Mouse (Mus musculus): Measurements from ENCODE around the gene Barx2.
"Not testable (repeated sequence)": the region's sequence is repeated elsewhere in the genome, so short reads cannot be mapped to it uniquely, and the experiment has no call there.

Gene Barx2

DNA sequence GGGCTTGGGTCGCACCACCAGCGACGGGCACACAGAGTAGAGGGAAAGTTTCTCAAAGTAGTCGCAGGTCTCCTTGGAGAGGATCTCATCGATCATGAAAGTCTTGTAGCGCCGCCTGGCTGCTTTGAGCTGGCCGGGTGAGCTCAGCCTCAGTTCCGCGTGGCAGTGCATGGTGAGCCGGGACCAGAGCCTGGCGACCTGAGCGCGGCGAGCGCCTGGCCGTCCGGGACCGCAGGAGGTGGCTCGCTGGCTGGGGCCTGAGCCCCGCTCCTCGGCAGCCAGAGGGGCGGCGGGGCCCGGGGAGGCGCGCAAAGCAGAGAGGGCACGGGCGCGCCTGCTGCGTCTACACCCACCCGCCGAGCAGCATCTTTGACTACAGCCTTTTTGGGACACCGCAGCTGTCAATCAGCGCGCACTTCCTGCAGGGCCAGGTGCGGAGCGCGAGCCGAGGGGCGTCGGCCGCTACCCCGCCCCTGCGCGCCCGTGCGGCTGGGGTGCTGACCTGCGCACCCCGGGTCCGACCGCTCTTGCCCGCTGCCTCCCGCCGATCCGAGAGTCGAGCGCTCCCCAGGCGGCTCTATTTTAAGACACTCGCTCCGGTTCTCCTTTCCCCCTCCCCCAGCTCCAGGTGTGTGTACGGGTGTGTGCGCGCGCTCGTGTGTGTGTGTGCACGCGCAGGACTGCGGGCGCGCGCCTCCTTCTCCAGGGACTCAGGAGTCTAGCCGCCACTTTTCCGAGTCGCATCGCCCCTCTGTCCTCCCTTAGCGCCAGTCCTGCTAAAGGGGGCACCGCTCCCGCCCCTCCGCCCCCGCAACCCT, at the start of gene Barx2:
Gene Barx2 (minus strand): TSS at position 542 of the 818 bp plus-strand sequence.
- peak; percentile 30 for DNase-seq

DNA sequence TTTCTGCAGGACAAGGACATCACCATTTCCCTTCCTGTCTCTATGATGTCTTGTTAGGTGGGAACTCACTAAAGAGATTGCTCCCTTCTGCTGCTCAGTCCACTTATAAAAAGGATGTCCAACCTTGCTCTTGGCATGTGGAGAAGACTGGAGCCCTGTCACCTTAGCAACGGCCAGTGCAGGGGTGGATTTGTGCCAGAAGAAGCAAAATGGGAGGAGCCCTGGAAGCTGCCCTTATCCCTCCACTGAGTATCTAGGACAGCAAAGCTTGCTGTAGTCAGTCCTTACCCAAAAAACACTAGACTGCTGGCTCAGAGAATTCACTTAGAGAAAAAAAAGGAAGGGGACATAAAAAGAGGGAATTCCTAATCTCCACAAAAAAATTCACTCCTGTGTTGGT, 49.0 kb upstream of the Barx2 start:
- no peak for DNase-seq

DNA sequence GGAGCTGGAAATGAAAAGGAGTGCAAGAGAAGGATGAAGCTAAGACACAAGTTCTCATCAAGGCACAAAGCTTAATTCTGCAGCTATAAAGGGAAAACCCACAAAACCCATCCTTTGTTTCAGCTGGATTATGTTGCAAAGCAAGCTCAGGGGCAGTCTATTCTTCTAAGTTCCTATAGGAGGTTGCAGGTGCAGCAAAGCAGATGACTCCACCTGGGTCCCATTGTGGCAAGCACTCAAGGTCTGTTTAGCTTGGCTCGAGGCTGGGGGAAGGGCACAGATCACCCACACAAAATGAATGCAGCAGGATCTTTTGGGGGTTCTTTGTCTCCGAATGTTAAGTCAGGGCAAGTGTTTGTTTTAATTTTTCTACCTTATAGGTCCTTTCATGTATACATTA, 47.2 kb upstream of the Barx2 start:
- DNase-seq, result no peak

DNA sequence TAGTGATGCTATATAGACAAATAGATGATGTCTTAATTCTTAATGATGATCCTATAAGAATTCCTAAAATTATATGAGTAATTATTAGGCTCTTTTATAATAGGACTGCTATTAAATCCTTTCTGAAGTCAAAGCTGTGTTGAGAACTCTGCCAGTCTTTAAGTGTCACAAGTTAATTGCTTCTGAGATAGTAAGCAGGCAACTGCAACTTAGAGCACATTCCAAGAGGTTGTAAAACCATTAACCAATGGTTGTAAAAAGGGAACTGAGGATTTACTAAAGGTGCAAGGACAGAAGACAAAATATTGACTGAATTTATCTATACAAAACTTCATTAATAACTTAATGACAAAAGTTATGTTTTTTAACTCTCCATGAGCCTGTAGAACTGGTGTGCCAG, 44.9 kb upstream of the Barx2 start:
- DNase-seq, result no peak

DNA sequence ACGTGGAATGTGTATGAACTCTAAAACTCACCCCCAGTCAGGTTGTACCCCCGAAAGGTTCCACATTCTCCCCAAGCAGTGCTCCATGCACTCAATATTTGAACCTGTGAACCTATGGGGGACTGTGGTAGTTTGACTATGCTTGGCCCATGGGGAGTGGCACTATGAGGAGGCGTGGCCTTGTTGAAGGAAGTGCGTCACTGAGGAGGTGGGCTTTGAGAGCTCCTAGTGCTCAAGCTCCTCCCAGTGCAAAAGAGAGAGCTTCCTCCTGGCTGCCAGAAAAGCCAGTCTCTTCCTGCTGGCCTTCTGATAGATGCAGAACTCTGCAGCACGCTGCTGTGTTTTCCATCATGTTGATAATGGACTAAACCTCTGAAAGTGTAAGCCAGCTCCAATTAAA, 37.2 kb upstream of the Barx2 start:
- no peak for DNase-seq

DNA sequence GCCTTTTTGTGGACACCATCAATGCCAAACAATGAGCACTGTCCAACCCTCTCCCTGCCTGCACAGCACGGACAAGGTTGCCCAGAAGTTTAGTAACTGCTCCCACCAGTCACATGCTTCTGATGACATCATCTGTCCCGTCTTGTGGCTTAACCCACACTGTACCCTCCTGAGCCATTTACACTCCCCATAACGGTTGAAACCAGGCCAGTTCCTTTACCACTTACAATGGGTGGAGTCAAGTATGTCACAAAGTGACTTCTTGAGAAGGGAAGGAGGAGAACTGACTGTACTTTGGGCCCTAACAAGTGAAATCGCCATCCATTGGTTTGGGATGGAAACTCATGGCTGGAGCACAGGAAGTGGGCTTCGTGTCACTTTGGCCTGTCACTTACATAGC, 35.8 kb upstream of the Barx2 start:
- no peak for DNase-seq

DNA sequence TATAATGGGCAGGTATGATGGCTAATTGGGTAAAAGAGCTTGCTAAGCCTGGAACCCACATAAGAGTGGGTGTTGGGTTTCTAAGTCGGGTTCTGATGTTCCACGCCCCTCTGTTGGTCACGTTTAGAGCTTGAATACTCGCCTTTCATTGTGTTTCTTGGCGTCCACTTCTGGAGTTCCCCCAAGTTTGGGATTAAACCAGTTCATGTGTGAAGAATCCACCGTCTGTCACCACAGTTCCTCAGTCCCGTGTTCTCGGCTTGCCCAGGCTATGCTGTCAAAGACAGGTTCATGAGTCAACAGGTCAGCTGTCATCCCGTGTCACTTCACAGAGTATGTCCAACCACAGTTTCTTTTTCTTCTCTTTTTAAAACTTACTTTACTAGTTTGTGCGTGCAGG, 33.8 kb upstream of the Barx2 start:
- no peak for DNase-seq

DNA sequence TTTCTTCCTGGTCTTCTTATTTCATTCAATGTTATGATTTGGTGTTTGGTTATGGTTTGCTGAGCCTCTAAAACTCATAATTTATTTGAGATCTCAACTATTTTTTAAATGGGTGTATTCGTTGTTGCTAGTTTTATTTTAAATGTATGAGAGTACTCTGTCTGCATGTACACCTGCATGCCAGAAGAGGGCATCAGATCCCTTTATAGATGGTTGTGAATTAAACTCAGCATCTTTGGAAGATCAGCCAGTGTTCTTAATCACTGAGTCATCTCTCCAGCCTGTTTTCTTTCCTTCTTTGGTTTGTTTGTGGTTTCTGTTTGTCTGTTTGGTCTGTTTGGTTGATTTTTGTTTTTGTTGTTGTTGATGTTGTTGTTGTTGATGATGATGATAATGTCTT, 29.1 kb upstream of the Barx2 start:
- no peak for DNase-seq

DNA sequence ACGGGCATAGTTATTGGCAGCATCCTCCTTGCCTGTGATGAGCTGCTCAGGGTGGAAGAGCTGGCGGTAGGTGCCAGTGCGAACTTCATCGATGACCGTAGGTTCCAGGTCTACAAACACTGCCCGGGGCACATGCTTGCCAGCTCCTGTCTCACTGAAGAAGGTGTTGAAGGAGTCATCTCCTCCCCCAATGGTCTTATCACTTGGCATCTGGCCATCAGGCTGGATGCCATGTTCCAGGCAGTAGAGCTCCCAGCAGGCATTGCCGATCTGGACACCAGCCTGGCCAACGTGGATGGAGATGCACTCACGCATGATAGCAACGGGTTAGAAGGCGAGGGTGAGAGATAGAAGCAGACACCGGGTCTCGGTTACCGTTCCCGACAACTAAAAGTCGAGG, 23.2 kb upstream of the Barx2 start:
- not testable (repeated sequence) for DNase-seq

DNA sequence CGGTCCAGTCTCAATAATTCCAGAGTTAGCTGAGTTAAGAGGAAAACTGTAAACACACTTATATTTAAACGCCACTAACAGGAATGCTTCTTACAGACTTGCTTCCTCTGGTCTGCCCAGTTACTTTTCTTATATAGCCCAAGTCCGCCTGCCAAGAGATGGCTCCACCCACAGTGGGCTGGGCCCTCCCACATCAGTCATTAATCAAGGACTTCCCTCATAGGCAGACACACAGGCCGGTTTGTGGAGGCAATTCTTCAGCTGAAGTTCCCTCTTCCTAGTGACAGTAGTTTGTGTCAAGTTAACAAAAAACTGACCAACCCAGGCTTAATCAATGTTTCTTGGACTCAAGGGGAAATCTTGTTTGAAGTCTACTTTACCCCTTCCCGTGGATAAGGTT, 18.4 kb upstream of the Barx2 start:
- DNase-seq, result peak; percentile 53

DNA sequence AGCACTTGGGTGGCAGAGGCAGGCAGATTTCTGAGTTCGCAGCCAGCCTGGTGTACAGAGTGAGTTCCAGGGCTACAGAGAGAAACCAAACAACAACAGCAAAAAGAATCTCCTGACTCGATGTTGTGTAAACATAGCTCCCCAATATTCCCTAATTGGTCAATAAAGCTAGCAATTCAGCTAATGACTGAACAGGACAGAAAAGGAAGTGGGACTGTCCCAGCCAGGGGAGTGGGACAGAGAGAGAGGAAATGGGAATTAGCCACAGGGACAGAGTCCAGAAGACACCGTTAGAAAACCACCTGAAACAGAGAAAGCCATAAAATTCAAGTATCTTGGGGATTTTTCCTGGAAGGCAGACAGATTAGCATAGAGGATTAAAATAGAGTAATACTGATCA, 18.0 kb upstream of the Barx2 start:
- no peak for DNase-seq

DNA sequence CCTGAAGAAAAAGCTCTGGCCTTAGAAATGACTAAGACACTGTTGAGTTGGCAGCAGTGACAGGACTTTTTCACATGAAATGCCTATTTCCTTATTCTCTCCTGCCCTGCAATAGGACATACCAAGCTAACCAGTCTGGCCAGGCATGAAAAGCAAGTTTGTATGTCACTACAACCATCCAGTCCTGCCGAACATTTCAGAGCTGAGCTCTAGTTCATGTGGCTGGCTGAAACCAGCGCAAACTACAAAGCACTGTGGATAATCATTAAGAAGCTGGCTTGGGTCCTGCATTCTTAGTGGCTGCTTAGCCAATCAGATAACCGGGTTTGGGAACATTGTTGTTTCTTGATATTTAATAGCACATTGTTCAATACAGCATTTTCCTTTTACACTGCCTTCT, 13.5 kb upstream of the Barx2 start:
- no peak for DNase-seq

DNA sequence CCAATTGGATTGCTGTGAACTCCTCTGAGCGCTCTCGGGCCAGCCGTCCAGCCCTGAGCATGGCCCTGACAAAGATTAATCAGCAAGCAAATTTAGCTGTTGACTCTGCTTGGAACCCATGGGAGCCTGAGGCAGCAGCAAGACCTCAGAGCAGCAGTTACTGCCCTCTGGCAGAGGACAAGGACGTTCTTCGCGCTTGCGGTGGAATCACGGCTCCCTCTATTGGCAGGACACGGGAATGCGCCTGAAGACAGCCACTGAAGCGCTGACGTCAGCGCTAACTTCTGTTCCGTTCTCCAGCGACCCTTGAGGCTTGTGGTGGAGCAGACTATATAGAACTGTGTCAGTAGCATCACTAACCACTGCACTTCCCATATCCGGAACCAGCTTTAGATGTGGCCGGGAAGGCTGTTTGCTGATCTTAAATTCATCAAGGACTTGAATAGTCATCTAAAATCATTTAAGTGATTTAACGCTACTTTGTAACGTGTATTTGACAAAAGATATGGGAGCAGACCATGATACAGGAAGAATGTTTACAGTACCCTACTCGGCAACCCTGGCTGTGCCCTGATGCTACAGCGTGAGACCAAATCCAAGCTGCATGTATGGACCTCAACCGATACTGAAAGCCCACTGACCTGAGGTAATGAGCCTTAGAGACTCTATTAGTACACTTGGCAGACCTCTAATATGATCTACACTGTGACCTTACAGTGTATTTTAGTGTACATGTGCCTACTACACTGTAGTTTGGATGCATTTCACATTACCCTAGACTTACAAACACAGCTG, 12.8 kb upstream of the Barx2 start:
- peak; percentile 72 for DNase-seq

DNA sequence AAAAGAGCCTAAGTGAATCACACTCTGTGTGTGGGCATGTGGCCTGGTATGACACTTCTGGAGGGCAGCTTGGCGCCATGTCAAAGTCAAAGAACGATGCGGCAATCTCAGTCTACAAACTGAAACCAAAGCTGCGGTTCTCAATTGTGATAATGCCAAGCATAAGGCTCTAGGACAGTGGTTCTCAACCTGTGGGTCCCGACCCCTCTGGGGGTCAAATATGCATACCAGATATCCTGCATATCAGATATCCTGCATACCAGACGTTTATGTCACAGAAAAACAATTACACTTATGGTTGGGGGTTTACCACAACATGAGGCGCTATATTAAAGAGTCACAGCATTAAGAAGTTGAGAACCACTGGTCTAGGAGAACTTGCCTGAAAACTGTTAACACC, 10.3 kb upstream of the Barx2 start:
- DNase-seq, result no peak

DNA sequence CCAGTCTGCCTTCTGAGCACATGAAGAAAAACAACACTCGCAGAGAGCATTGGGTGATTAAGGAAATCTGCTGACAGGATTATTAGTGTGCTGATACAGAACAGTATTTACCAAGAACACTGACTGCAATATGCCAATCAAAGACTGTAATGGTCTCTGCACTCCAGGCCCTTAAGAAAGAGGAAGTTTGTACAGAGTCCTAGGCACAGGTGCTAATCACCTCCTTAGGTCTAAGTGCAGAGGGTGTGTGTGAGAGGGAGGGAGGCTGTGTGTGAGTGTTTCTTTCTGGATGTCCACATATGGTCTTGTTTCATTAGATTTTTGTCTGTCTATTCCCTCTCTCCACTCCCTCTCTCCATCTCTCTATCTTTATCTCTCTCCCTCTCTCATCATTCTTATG, 6.5 kb upstream of the Barx2 start:
- no peak for DNase-seq

DNA sequence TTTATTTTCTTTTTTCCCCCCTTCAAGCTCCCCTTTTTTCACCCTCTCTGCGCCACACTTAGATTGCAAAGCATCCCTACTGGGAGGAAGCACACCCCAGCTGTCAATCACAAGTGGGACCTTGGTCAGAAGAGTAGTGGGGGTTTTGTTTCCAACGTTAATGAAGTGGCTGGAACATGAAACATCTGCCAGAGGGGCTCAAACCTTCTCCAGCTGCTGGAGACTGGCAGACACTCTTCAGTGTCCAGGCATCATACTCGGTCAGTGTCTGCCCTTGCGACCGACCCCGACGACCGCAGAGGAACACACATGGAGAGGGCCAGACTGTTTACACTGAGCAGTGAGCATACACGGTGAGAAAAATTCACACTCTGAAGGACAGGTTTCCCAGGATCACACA, 3.2 kb upstream of the Barx2 start:
- DNase-seq, result no peak

DNA sequence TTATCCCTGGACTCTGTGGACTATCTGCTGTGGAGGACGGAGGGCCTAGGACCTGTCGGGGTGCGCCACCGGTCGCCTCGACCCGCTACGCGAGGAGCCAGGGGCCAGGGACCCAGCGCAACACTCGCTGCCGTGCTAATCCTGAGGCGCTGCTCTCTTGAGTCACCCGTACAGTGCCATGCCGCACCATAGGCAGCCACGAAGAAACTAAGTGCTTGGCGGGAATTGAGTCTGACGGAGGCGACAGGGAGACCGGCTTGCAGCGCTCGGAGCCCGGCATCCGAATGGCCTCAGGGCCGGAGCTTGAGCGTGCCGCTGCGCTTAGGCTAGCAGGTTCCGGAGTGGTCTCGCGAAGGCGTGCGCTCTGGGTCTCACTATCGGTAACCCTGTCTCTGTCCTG, 1.6 kb upstream of the Barx2 start:
- no peak for DNase-seq

DNA sequence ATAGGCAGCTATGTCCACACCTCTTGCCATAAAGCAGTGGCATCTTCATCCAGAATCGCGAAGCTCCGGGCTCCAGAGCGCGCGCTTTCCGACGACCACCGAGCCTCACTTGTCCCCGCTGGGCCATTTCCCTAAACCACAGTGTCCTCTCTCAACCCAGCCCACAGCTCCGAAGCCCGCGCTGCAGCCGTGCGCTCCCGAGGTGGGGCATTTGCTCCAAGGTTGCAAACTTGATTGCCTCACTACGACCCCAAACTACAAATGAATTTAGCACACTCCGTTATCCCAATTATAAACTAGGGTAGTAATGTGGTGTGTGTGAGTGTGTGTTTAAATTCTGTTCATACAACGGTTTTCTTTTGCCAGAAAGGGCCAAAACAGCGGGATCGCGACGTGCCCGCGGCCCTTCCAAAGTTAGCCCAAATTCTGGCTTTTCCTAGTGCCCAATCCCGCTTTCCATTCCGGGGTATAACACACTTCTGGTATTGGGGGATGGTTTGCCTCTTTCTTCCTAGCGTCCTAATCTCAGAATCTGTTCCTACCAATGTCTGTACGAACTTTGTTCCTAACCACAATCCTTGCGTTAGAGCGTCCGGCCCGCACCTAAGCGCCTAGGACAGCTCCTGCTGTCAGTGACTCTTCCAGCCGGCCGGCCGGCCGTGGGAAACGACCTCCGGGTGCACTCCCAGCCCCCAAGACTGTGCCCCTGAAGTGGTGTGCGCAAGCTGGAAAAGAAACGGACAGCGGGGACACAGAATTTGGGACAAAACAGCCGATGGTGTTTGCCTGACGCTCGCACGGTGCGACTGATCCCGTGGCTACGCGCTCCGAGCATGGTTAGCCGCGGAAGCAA, 703 bp upstream of the Barx2 start:
- peak; percentile 4 for DNase-seq

DNA sequence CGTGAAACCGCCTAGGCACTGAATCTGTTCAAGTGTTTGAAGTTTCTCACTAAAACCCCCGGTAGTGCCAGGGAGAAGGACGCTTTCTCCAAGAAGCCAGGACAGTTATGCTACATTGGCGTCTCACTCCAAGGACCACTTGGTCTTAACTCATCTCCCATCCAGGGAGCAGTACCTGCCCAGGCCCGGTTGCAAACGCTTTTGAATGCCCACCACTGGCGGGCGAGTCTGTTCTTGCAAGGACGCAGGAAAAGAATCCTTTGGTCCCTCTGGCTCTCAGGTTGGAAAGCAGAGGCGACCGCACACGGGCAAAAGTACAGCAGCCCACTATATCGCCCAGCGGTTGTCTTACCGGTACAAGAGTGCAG, 725 bp downstream of the Barx2 start:
- no peak for DNase-seq

DNA sequence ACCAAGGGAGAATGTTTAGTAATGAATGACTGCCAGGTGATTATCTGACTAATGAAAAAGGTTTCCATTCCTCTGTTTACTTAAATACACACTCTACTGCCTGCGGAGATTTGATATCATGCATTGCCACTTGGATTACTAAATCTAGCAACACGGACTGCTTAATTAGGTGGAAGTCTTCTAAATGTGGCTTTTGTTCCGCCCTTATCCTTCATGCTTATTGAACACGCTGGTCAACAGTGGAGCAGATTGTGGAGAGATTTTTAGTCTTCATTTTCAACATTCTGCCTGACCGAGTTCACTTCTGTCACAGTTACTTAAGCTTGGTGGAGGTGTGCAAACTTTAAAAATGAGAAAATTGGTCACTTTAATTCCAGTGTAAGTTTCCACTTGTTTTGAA, 3.0 kb downstream of the Barx2 start:
- DNase-seq, result no peak

DNA sequence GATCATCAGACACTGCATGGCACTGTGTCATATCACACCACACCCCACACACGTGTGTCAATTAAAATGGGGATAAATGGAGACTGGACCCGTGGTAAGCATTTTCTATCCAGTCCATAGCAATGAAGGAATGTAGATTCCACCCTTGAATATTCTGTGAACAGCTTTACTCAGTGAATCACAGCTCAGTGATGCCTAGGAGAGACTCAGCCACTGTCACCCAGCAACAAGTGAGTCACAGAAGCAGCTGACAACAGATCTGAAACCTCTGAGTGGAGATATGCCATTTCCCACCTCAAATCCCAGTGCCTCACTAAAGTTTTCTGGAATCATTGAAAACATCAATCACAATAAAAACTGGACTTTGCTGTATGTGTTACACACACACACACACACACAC, 11.5 kb downstream of the Barx2 start:
- no peak for DNase-seq

DNA sequence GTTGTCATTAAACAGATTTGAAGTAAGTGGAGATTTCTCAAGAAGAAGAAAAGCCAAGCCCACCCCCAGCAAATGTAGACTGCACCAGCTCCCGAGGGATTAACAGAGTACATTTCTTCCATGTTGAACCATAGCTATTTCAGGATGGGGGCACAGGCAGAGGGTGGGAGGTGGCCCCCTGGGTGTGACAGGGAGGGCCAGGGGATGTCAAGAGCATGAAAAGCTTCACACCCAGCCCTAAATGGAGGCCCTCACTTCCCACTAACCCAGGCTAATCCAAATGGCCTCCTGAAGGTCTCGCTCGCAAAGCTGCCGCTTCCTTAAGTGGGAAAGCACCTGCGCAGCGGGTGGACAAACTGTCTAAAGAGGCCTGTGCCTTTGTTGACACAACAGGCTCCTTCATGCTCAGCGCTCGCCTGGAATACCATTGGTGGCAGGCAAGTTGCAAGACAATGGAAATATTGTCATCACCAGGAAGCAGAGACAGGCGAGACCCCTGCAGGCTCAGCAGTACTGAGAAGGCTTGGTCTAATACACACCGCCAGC, 18.4 kb downstream of the Barx2 start:
- DNase-seq, result no peak

DNA sequence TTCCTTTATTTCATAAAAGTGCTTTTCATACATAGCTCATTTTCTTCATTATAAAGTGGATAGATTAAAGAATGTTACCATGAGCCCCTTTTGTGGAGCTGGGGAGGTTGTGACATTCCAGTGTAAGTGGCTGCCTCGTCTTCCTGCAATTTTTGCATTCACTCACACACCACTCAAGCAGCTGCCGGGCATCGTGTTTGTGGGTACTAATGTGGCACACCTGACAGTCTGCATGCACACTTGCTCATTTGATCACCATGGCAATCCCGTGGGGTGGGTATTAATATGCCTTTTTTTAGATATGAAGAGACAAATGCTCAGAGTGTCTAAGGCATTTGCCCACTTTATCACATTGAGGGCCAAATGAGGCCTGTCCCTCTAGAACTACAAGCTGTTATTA, 24.9 kb downstream of the Barx2 start:
- no peak for DNase-seq

Data from liver (tissue).